Mouse (Mus musculus): ENCODE data around the gene Bpifb2. TPM values are rescaled to one million over a fixed set of nuclear protein-coding genes. Genes with fewer than 3 reads are reported as not detected.
A peak's percentile ranks its signal among the peaks of the same experiment; 100 is the strongest.

Gene Bpifb2
- polyA plus RNA-seq, 1 experiment from 2014 or later: not detected

- no peak for DNase-seq (ENCODE audit: low spot score)
- Histone ChIP-seq H3K4me3 (no peak overlapping the region), H3K36me3 (no peaks in the 10 kb centered on the region), H3K27me3 (ENCODE audit: insufficient read depth, poor library complexity, severe bottlenecking) (no peaks in the 10 kb centered on the region), H3K9me3 (0 out of 2 replicates have a peak, but pooled peaks cover 2% of the 10 kb centered on the region), H3K4me1 (replicated peaks) (no peaks in the 10 kb centered on the region; the same call in 1 of the 2 replicates), H3K27ac (no peak overlapping the region)
- 72% methylated on average over 3 of the region's 3 CpGs for WGBS
Observed at GRCm38 (mm10) chr2:153861960-153862359, 12.9 kb upstream of the Bpifb2 start.

- Histone ChIP-seq H3K27ac (no peak within 1 kb of the TSS), H3K4me1 (replicated peaks) (0 out of 2 replicates have a peak, but pooled peaks cover 2% of the 10 kb centered on the region), H3K4me3 (no peak within 1 kb of the TSS), H3K9me3 (no peaks in the 10 kb centered on the region), H3K36me3 (no peaks in the 10 kb centered on the region), H3K27me3 (ENCODE audit: insufficient read depth, poor library complexity, severe bottlenecking) (no peaks in the 10 kb centered on the region)
- 90% methylated on average over 4 of the region's 4 CpGs for WGBS
- no peak for DNase-seq (ENCODE audit: low spot score)
Observed at GRCm38 (mm10) chr2:153870984-153871383, 3.9 kb upstream of the Bpifb2 start, which contains the start of gene Sun5. Sun5 (minus strand) TSS chr2:153871084.

- Histone ChIP-seq H3K4me3 (no peak overlapping the region), H3K4me1 (replicated peaks) (no peaks in the 10 kb centered on the region; the same call in 1 of the 2 replicates), H3K27me3 (ENCODE audit: insufficient read depth, poor library complexity, severe bottlenecking) (no peaks in the 10 kb centered on the region), H3K36me3 (no peaks in the 10 kb centered on the region), H3K9me3 (no peaks in the 10 kb centered on the region), H3K27ac (no peak overlapping the region)
- no peak for DNase-seq (ENCODE audit: low spot score)
- 89% methylated on average over 5 of the region's 5 CpGs for WGBS
Observed at GRCm38 (mm10) chr2:153899111-153899510, 24.3 kb downstream of the Bpifb2 start.

GRCm38 (mm10) chr2:153900088-153900487 is 25.2 kb downstream of the Bpifb2 start, which contains the start of gene Bpifb6:
Bpifb6 (plus strand) TSS chr2:153900388.
- Histone ChIP-seq H3K4me1 (replicated peaks) (no peaks in the 10 kb centered on the region; the same call in 1 of the 2 replicates), H3K27me3 (ENCODE audit: insufficient read depth, poor library complexity, severe bottlenecking) (no peaks in the 10 kb centered on the region), H3K27ac (no peak within 1 kb of the TSS), H3K36me3 (no peaks in the 10 kb centered on the region), H3K9me3 (no peaks in the 10 kb centered on the region), H3K4me3 (no peak within 1 kb of the TSS)
- DNase-seq (ENCODE audit: low spot score): no peak
- WGBS: 80% methylated on average over 4 of the region's 4 CpGs

GRCm38 (mm10) chr2:153902726-153903125 is 27.9 kb downstream of the Bpifb2 start:
- Histone ChIP-seq H3K4me1 (replicated peaks) (no peaks in the 10 kb centered on the region; the same call in 1 of the 2 replicates), H3K36me3 (no peaks in the 10 kb centered on the region), H3K9me3 (no peaks in the 10 kb centered on the region), H3K27me3 (ENCODE audit: insufficient read depth, poor library complexity, severe bottlenecking) (no peaks in the 10 kb centered on the region), H3K27ac (no peak overlapping the region), H3K4me3 (no peak overlapping the region)
- WGBS: 76% methylated on average over 6 of the region's 6 CpGs
- no peak for DNase-seq (ENCODE audit: low spot score)

GRCm38 (mm10) chr2:153906626-153907025 is 31.8 kb downstream of the Bpifb2 start:
- no peak for DNase-seq (ENCODE audit: low spot score)
- H3K27me3 ChIP-seq (ENCODE audit: insufficient read depth, poor library complexity, severe bottlenecking): no peaks in the 10 kb centered on the region
- no peak overlapping the region for H3K4me3 ChIP-seq
- no peaks in the 10 kb centered on the region for H3K36me3 ChIP-seq
- H3K9me3 ChIP-seq: no peaks in the 10 kb centered on the region
- 82% methylated on average over 4 of the region's 4 CpGs for WGBS
- H3K4me1 ChIP-seq (replicated peaks): no peaks in the 10 kb centered on the region
- no peak overlapping the region for H3K27ac ChIP-seq

- Histone ChIP-seq H3K9me3 (no peaks in the 10 kb centered on the region), H3K27ac (no peak overlapping the region), H3K4me1 (replicated peaks) (peaks cover 15% of the 10 kb centered on the region; the same call in 1 of the 2 replicates), H3K36me3 (no peaks in the 10 kb centered on the region), H3K4me3 (no peak overlapping the region), H3K27me3 (ENCODE audit: insufficient read depth, poor library complexity, severe bottlenecking) (no peaks in the 10 kb centered on the region)
- WGBS: 74% methylated on average over 5 of the region's 5 CpGs
- no peak for DNase-seq (ENCODE audit: low spot score)
Observed at GRCm38 (mm10) chr2:153914151-153914550, 39.3 kb downstream of the Bpifb2 start.

GRCm38 (mm10) chr2:153917930-153918329 is 43.1 kb downstream of the Bpifb2 start, which contains the start of gene Bpifb3:
Bpifb3 (plus strand) TSS chr2:153918230.
- Histone ChIP-seq H3K27ac (no peak within 1 kb of the TSS), H3K27me3 (ENCODE audit: insufficient read depth, poor library complexity, severe bottlenecking) (no peaks in the 10 kb centered on the region), H3K4me1 (replicated peaks) (peaks cover 29% of the 10 kb centered on the region; the same call in 1 of the 2 replicates), H3K9me3 (no peaks in the 10 kb centered on the region), H3K36me3 (no peaks in the 10 kb centered on the region), H3K4me3 (no peak within 1 kb of the TSS)
- 63% methylated on average over 8 of the region's 8 CpGs for WGBS
- DNase-seq (ENCODE audit: low spot score): no peak

GRCm38 (mm10) chr2:153921246-153921645 is 46.4 kb downstream of the Bpifb2 start:
- Histone ChIP-seq H3K27ac (no peak overlapping the region), H3K4me3 (no peak overlapping the region), H3K9me3 (no peaks in the 10 kb centered on the region), H3K27me3 (ENCODE audit: insufficient read depth, poor library complexity, severe bottlenecking) (no peaks in the 10 kb centered on the region), H3K4me1 (replicated peaks) (peaks cover 25% of the 10 kb centered on the region; the same call in 1 of the 2 replicates), H3K36me3 (no peaks in the 10 kb centered on the region)
- WGBS: 85% methylated on average over 6 of the region's 6 CpGs
- DNase-seq (ENCODE audit: low spot score): no peak

- H3K36me3 ChIP-seq: no peaks in the 10 kb centered on the region
- WGBS: 43% methylated on average over 3 of the region's 3 CpGs
- no peak overlapping the region for H3K27ac ChIP-seq
- H3K27me3 ChIP-seq (ENCODE audit: insufficient read depth, poor library complexity, severe bottlenecking): no peaks in the 10 kb centered on the region
- H3K9me3 ChIP-seq: no peaks in the 10 kb centered on the region
- peak; percentile 65 for DNase-seq (ENCODE audit: low spot score)
- H3K4me3 ChIP-seq: no peak overlapping the region
- H3K4me1 ChIP-seq (replicated peaks): peaks cover 7% of the 10 kb centered on the region
Observed at GRCm38 (mm10) chr2:153929871-153930413, 55.1 kb downstream of the Bpifb2 start.

GRCm38 (mm10) chr2:153931125-153931524 is 56.3 kb downstream of the Bpifb2 start:
- Histone ChIP-seq H3K9me3 (no peaks in the 10 kb centered on the region), H3K27ac (peak overlapping the region; percentile 23; the same call in 1 of the 2 replicates), H3K36me3 (no peaks in the 10 kb centered on the region), H3K4me1 (replicated peaks) (peaks cover 7% of the 10 kb centered on the region), H3K4me3 (no peak overlapping the region), H3K27me3 (ENCODE audit: insufficient read depth, poor library complexity, severe bottlenecking) (no peaks in the 10 kb centered on the region)
- WGBS: 74% methylated on average over 6 of the region's 6 CpGs
- DNase-seq (ENCODE audit: low spot score): no peak

GRCm38 (mm10) chr2:153933311-153933710 is 58.5 kb downstream of the Bpifb2 start:
- no peak overlapping the region for H3K27ac ChIP-seq
- no peaks in the 10 kb centered on the region for H3K36me3 ChIP-seq
- WGBS: 77% methylated on average over 6 of the region's 6 CpGs
- no peak for DNase-seq (ENCODE audit: low spot score)
- no peaks in the 10 kb centered on the region for H3K27me3 ChIP-seq (ENCODE audit: insufficient read depth, poor library complexity, severe bottlenecking)
- H3K4me1 ChIP-seq (replicated peaks): peaks cover 7% of the 10 kb centered on the region
- no peak overlapping the region for H3K4me3 ChIP-seq
- no peaks in the 10 kb centered on the region for H3K9me3 ChIP-seq

- Histone ChIP-seq H3K4me3 (no peak overlapping the region), H3K27me3 (ENCODE audit: insufficient read depth, poor library complexity, severe bottlenecking) (no peaks in the 10 kb centered on the region), H3K9me3 (no peaks in the 10 kb centered on the region), H3K4me1 (replicated peaks) (peaks cover 7% of the 10 kb centered on the region), H3K36me3 (no peaks in the 10 kb centered on the region), H3K27ac (no peak overlapping the region)
- whole genome bisulfite sequencing: 88% methylated on average over 6 of the region's 6 CpGs
- DNase-seq (ENCODE audit: low spot score): no peak
Observed at GRCm38 (mm10) chr2:153935348-153935747, 60.5 kb downstream of the Bpifb2 start.

All from hindbrain, embryonic 10.5 days (tissue).